Mouse (Mus musculus) cerebellum, postnatal 25 days (tissue): Measurements from ENCODE around the gene H2-M5.

Experiments used
- DNase-seq, 2 experiments: peaks; one replicate each; pipeline ENCODE4 v3.0.0; 2021; ENCODE audit warnings: mixed read lengths in 2 of 2

The H2-M5 gene

DNA sequence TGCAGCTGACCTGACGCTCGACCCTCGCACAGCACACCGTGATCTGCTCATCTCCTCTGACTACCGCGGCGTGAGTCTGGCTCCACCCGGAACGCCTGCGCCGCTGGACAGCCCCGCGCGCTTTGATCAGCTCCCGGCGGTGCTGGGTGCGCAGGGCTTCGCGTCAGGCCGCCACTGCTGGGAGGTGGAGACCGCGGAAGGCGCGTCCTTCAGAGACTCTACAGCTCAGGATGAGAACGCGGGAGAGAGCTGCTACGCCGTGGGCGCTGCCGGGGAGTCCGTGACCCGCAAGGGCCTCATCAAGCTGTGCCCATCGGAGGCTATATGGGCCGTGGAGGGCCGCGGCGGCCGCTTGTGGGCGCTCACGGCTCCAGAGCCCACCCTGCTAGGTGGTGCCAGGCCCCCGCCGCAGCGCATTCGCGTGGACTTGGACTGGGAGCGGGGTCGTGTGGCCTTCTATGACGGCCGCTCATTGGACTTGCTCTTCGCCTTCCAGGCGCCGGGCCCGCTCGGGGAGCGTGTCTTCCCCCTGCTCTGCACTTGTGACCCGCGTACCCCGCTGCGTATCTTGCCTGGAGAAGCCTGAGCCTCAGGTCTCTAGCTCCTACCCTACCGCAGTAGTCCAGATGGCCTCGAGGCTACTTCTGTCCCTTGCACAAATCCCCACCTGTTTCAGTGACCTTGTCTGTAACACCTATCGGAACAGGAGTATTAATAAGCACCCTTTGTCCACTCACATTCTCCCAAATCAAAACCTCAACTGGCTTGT, 42.1 kb downstream of the H2-M5 start:
- DNase-seq: peak; percentile 80 to 81

DNA sequence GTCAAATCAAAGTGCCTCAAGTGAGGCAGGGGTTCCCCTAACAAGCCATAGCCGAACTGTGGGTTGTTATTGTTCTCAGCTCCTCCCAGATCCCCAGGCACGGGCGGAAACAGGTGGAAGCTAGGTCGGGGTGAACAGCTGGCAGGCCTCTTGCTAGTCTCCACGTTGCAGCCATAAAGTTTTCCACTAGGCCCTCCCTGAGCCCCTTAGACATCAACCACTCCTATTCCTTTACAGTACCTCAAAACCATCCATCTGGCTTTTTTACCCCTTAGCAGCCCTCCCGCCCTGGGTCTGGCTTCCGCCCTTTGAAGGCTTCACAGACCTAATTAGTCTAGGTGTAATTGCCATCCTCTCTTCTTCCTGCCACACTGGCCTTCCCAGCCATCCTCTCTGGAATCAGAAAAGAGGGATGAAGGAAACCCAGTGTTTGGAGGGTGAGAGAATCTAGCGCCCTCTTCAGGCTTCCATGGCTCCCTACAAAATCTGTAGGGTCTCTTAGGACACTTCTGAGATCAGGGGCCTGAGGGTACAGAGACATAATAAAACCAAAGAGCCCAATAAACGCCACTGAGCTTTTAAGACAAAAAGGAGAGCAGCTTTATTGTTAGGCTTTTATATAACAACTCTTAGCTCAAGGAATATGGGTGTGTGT, 45.1 kb downstream of the H2-M5 start:
- DNase-seq: peak in 1 of 2 experiments; percentile 34

DNA sequence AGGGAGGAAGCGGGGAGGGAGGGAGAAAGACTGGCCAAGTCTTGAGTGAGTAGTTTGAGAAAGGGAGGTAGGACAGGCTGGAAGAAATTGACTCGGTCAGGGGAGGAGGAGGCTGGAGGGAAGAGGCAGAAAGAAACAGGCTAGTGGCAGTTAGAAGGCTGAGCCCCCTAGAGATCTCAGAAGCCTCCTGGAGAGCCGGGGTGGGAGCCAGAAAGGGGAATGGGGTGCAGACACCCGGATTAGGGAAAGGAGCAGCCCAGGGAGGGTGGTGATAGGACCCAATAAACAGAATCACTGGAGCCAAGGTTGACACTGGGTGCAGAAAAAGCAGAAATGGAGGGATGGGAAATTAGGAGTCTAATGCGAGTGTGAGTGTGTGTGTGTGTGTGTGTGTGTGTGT, 45.6 kb downstream of the H2-M5 start:
- no peak for DNase-seq

DNA sequence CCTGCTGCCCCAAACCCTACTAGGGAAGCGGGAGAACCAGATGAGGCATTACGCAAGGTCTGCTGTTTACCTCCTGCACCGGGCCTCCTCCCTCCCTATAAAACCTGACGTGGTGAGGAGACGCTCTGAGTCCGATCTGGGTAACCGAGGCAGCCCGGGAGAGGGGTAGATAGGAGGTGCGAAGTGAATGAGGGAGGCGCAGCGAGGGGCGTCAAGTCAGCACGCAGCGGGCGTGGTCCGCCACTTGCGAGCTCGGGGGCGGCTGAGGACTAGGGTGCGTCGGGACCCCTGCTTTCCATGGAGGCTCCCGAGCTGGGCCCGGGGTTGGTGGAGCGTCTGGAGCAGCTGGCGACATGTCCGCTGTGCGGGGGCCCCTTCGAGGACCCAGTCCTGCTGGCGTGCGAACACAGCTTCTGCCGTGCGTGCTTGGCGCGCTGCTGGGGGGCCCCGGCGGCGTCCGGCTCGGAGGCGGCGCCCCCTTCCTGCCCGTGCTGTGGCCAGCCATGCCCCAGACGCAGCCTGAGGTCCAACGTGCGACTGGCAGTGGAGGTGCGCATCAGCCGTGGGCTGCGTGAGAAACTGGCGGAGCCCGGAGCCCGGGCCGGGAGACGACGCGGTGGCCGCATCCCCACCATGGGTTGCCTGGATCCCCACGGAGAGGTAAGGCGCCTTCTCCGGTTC, 46.4 kb downstream of the H2-M5 start, which contains the start of gene Rnf39:
Rnf39 (plus strand) TSS at position 128 of the 681 bp plus-strand sequence.
- DNase-seq: peak; percentile 57 to 59

DNA sequence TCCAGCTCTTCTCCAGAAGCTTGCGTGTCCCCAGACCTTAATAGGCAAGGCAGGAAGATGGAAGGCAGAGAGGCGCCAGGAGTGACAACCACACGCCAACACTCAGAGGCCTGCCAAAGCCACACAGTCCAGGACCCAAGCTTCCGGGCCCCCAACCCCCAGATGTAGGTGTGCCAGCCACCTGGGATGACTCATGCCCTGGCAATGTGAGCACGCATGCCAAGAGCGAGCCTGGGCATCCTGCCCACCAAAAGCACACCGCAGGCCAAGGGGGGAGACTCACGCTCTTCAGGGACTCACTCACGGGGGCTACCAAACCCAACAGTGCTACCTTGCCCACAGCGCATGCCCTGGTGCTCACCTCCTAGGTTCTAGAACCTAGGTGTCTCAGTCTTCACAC, 46.9 kb downstream of the H2-M5 start:
- DNase-seq: peak; percentile 74 to 83

DNA sequence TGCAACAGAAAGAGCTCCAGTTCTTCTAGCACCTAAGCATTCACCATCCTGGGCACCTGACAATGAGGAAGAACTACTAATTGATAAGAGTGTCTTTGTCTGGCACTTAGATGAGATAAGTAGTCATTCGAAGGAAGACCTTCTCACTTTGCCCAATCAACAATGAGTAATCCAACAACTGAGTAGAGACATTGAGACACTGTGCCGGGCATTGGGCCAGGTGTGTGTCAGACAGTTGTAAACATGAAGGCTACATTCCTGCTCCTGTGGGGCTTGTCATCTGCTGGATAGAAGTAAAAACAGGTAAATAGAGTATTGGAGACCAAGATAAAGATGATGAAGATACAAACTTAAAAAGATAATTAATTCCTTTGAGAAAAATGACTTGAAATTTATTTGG, 51.3 kb downstream of the H2-M5 start:
- DNase-seq: no peak
